Mouse (Mus musculus) lung, postnatal 0 days (tissue): ENCODE measurements around the gene Cbfa2t2. TPM values are rescaled to one million over a fixed set of nuclear protein-coding genes. Genes with fewer than 3 reads are reported as not detected.

Source experiments
- ATAC-seq: fragments of 200-750 bp; cut with Nextera tagmentation; 2 replicates; pipeline ENCODE4 v1.8.0; 2017; ENCODE audit warnings: moderate library complexity
- DNase-seq: peaks from one replicate; pipeline ENCODE4 v3.0.0-alpha.2; 2016; ENCODE audit warnings: low spot score
- H3K27ac ChIP-seq: fragments of 300-500 bp; sonication (generic); 2 replicates; pipeline ENCODE4 v1.5.1; 2014; ENCODE audit warnings: antibody characterized with exemption, mild to moderate bottlenecking, low read length, mixed read lengths
- H3K27me3 ChIP-seq: fragments of 300-500 bp; sonication (generic); replicated peaks from 2 replicates; pipeline ENCODE4 v1.6.1; 2014; ENCODE audit warnings: low read length, mixed read lengths; ENCODE audit not compliant: insufficient read depth
- H3K36me3 ChIP-seq: fragments of 300-500 bp; sonication (generic); 2 replicates; pipeline ENCODE4 v1.6.1; 2014; ENCODE audit warnings: low read length, mixed read lengths; ENCODE audit not compliant: insufficient read depth
- H3K4me1 ChIP-seq: fragments of 300-500 bp; sonication (generic); 2 replicates; pipeline ENCODE4 v1.6.1; 2014; ENCODE audit warnings: antibody characterized with exemption, low read depth, low read length, mixed read lengths; ENCODE audit not compliant: insufficient read depth
- H3K4me2 ChIP-seq: fragments of 300-500 bp; sonication (generic); replicated peaks from 2 replicates; pipeline ENCODE4 v1.6.1; 2014; ENCODE audit warnings: low read depth, mild to moderate bottlenecking, low read length, moderate library complexity, mixed read lengths
- H3K4me3 ChIP-seq: fragments of 300-500 bp; sonication (generic); 2 replicates; pipeline ENCODE4 v1.5.1; 2014; ENCODE audit warnings: low read depth, low read length
- H3K9ac ChIP-seq: fragments of 300-500 bp; sonication (generic); replicated peaks from 2 replicates; pipeline ENCODE4 v1.6.1; 2014; ENCODE audit warnings: low read depth, mild to moderate bottlenecking
- H3K9me3 ChIP-seq: fragments of 300-500 bp; sonication (generic); 2 replicates; pipeline ENCODE4 v1.6.1; 2016; ENCODE audit warnings: low read length, mixed read lengths
- CTCF ChIP-seq: IDR thresholded peaks from 2 replicates; pipeline ENCODE4 v1.5.1; 2016; ENCODE audit warnings: antibody characterized with exemption, mild to moderate bottlenecking
- EP300 ChIP-seq: IDR thresholded peaks from 2 replicates; pipeline ENCODE4 v1.6.1; 2016; ENCODE audit warnings: antibody characterized with exemption, mild to moderate bottlenecking, control low read depth
- WGBS: fragments of 180-500 bp; shearing (Covaris S2); extraction: QIAGEN DNeasy Blood & Tissue Kit; methylation state at CpG from one replicate; pipeline ENCODE4 v1.1.7; 2014; 5-methylcytosine and 5-hydroxymethylcytosine counted together
- polyA plus RNA-seq: library from polyadenylated mRNA; unstranded; fragments of >200 nt; fragmentation: Nextera tagmentation; extraction: Ambion mirVana; gene quantifications from 2 replicates; pipeline ENCODE4 v1.2.1, GENCODE M21; 2015

Gene Cbfa2t2
- polyA plus RNA-seq, 1 experiment from 2014 or later: 14.6 TPM

- Histone ChIP-seq H3K9ac (no peak overlapping the region), H3K4me1 (no peaks in the 10 kb centered on the region), H3K36me3 (no peaks in the 10 kb centered on the region), H3K4me2 (no peak overlapping the region), H3K27ac (no peak overlapping the region), H3K9me3 (no peaks in the 10 kb centered on the region), H3K4me3 (no peak overlapping the region), H3K27me3 (no peaks in the 10 kb centered on the region)
- no peak for TF ChIP-seq EP300
- no peak for TF ChIP-seq CTCF
- WGBS: 82% methylated on average over 2 of the region's 2 CpGs
- ATAC-seq (no peak), DNase-seq (no peak)
These were observed 12.7 kb upstream of the Cbfa2t2 start for GRCm38 (mm10) chr2:154423548-154423947.

- H3K9ac ChIP-seq: no peak overlapping the region
- TF ChIP-seq CTCF (peak; percentile 48), EP300 (no peak)
- no peak for ATAC-seq
- DNase-seq: no peak
- H3K27me3 ChIP-seq: no peaks in the 10 kb centered on the region
- H3K27ac ChIP-seq: no peak overlapping the region
- H3K4me3 ChIP-seq: no peak overlapping the region
- WGBS: 91% methylated on average over 3 of the region's 3 CpGs
- no peaks in the 10 kb centered on the region for H3K9me3 ChIP-seq
- H3K36me3 ChIP-seq: no peaks in the 10 kb centered on the region
- no peak overlapping the region for H3K4me2 ChIP-seq
- no peaks in the 10 kb centered on the region for H3K4me1 ChIP-seq
These were observed 10.8 kb upstream of the Cbfa2t2 start for GRCm38 (mm10) chr2:154425522-154425921.

GRCm38 (mm10) chr2:154426188-154426904 lies 9.9 kb upstream of the Cbfa2t2 start:
- no peak for TF ChIP-seq EP300
- no peak for TF ChIP-seq CTCF
- no peaks in the 10 kb centered on the region for H3K9me3 ChIP-seq
- DNase-seq (peak; percentile 32), ATAC-seq (0 out of 2 replicates have a peak, but pooled peaks have one; percentile 15)
- H3K4me3 ChIP-seq: peak overlapping the region; percentile 41
- H3K27me3 ChIP-seq: no peaks in the 10 kb centered on the region
- WGBS: 8% methylated on average over 24 of the region's 25 CpGs
- no peaks in the 10 kb centered on the region for H3K36me3 ChIP-seq
- peak overlapping the region; percentile 80 for H3K4me2 ChIP-seq
- H3K4me1 ChIP-seq: no peaks in the 10 kb centered on the region
- peak overlapping the region; percentile 46 for H3K9ac ChIP-seq
- H3K27ac ChIP-seq: peak overlapping the region; percentile 85

- Histone ChIP-seq H3K36me3 (no peaks in the 10 kb centered on the region), H3K4me2 (peak overlapping the region; percentile 80), H3K4me3 (peak overlapping the region; percentile 41), H3K9ac (peak overlapping the region; percentile 46), H3K9me3 (no peaks in the 10 kb centered on the region), H3K27me3 (no peaks in the 10 kb centered on the region), H3K27ac (peak overlapping the region; percentile 85), H3K4me1 (no peaks in the 10 kb centered on the region)
- no peak for TF ChIP-seq EP300
- no peak for TF ChIP-seq CTCF
- DNase-seq: peak; percentile 39
- ATAC-seq: peak; percentile 55
- whole genome bisulfite sequencing: 38% methylated on average over 11 of the region's 11 CpGs
These were observed 9.1 kb upstream of the Cbfa2t2 start for GRCm38 (mm10) chr2:154426905-154427852.

- peak; percentile 81 for DNase-seq
- no peaks in the 10 kb centered on the region for H3K36me3 ChIP-seq
- no peak overlapping the region for H3K4me3 ChIP-seq
- H3K4me2 ChIP-seq: peak overlapping the region; percentile 42
- no peaks in the 10 kb centered on the region for H3K9me3 ChIP-seq
- TF ChIP-seq EP300: peak; percentile 38; the same call in 1 of the 2 replicates
- no peak for TF ChIP-seq CTCF
- no peaks in the 10 kb centered on the region for H3K27me3 ChIP-seq
- peak; percentile 93 for ATAC-seq
- 13% methylated on average over 17 of the region's 17 CpGs for WGBS
- H3K9ac ChIP-seq: no peak overlapping the region
- H3K27ac ChIP-seq: peak overlapping the region; percentile 85
- no peaks in the 10 kb centered on the region for H3K4me1 ChIP-seq
These were observed 8.4 kb upstream of the Cbfa2t2 start for GRCm38 (mm10) chr2:154427853-154428360.

GRCm38 (mm10) chr2:154430566-154430965 lies 5.7 kb upstream of the Cbfa2t2 start:
- Histone ChIP-seq H3K36me3 (no peaks in the 10 kb centered on the region), H3K4me1 (no peaks in the 10 kb centered on the region), H3K9ac (no peak overlapping the region), H3K9me3 (no peaks in the 10 kb centered on the region), H3K27me3 (no peaks in the 10 kb centered on the region), H3K4me2 (no peak overlapping the region), H3K4me3 (no peak overlapping the region), H3K27ac (no peak overlapping the region)
- DNase-seq (no peak), ATAC-seq (no peak)
- 96% methylated on average over 2 of the region's 2 CpGs for WGBS
- TF ChIP-seq CTCF: no peak
- TF ChIP-seq EP300: no peak
